Mouse (Mus musculus): Measurements from ENCODE around the gene Ooep. TPM values are rescaled to one million over a fixed set of nuclear protein-coding genes. Genes with fewer than 3 reads are reported as not detected.

The Ooep gene
- polyA plus RNA-seq (2021): not detected

- POLR2A ChIA-PET: no interaction called here
- H3K27me3 ChIP-seq: no peaks in the 10 kb centered on the region
- no peak for TF ChIP-seq CTCF (IDR thresholded peaks at IDR 0.05)
- no peak for DNase-seq (ENCODE audit: low read depth, low spot score)
- no peak for ATAC-seq
- in situ Hi-C loops (cut with MboI; ENCODE audit: low pct_unique_long_range_greater_than_20kb): no loop called here
- CTCF ChIA-PET: interaction anchor here (1.5 kb wide), 1 partner anchor 21 kb away, joined by 4 read pairs; no protein-coding TSS in a partner anchor
These were observed at the start of gene Ooep for GRCm38 (mm10) chr9:78378113-78378785. Gene Ooep, minus strand, starts transcription at chr9:78378725.

- no peak for TF ChIP-seq CTCF (IDR thresholded peaks at IDR 0.05)
- peaks cover 2% of the 10 kb centered on the region for H3K27me3 ChIP-seq
- no peak for ATAC-seq
- POLR2A ChIA-PET: no interaction called here
- CTCF ChIA-PET: no interaction called here
- DNase-seq (ENCODE audit: low read depth, low spot score): no peak
- in situ Hi-C loops (cut with MboI; ENCODE audit: low pct_unique_long_range_greater_than_20kb): no loop called here
These were observed 49.7 kb upstream of the Ooep start for GRCm38 (mm10) chr9:78428185-78428584.

GRCm38 (mm10) chr9:78427362-78427781 lies 48.8 kb upstream of the Ooep start:
- CTCF ChIA-PET: no interaction called here

GRCm38 (mm10) chr9:78401596-78401995 lies 23.1 kb upstream of the Ooep start:
- in situ Hi-C loops (cut with MboI; ENCODE audit: low pct_unique_long_range_greater_than_20kb): no loop called here
- no peak for TF ChIP-seq CTCF (IDR thresholded peaks at IDR 0.05)
- no peak for DNase-seq (ENCODE audit: low read depth, low spot score)
- ChIA-PET CTCF (no interaction called here), POLR2A (no interaction called here)
- ATAC-seq: no peak
- H3K27me3 ChIP-seq: peaks cover 16% of the 10 kb centered on the region

More at GRCm38 (mm10) chr9:78427362-78427781, 48.8 kb upstream of the Ooep start:
- peaks cover 8% of the 10 kb centered on the region for H3K27me3 ChIP-seq
- ATAC-seq: no peak
- POLR2A ChIA-PET: no interaction called here
- TF ChIP-seq CTCF (IDR thresholded peaks at IDR 0.05): no peak
- in situ Hi-C loops (cut with MboI; ENCODE audit: low pct_unique_long_range_greater_than_20kb): no loop called here
- DNase-seq (ENCODE audit: low read depth, low spot score): no peak

GRCm38 (mm10) chr9:78400570-78400969 lies 22.0 kb upstream of the Ooep start:
- in situ Hi-C loops (cut with MboI; ENCODE audit: low pct_unique_long_range_greater_than_20kb): no loop called here
- ATAC-seq (no peak), DNase-seq (ENCODE audit: low read depth, low spot score) (no peak)
- peaks cover 19% of the 10 kb centered on the region for H3K27me3 ChIP-seq
- no peak for TF ChIP-seq CTCF (IDR thresholded peaks at IDR 0.05)
- POLR2A ChIA-PET: no interaction called here
- CTCF ChIA-PET: no interaction called here

GRCm38 (mm10) chr9:78396517-78396916 lies 18.0 kb upstream of the Ooep start:
- in situ Hi-C loops (cut with MboI; ENCODE audit: low pct_unique_long_range_greater_than_20kb): no loop called here
- no peak for ATAC-seq
- DNase-seq (ENCODE audit: low read depth, low spot score): no peak
- TF ChIP-seq CTCF (IDR thresholded peaks at IDR 0.05): no peak
- CTCF ChIA-PET: interaction anchor here (0.7 kb wide), 1 partner anchor 10 kb away, joined by 3 read pairs; no protein-coding TSS in a partner anchor
- POLR2A ChIA-PET: no interaction called here
- peaks cover 35% of the 10 kb centered on the region for H3K27me3 ChIP-seq

GRCm38 (mm10) chr9:78395630-78396351 lies 17.3 kb upstream of the Ooep start, which contains the start of gene Ddx43:
Gene Ddx43, plus strand, starts transcription at chr9:78395777.
- POLR2A ChIA-PET: no interaction called here
- in situ Hi-C loops (cut with MboI; ENCODE audit: low pct_unique_long_range_greater_than_20kb): no loop called here
- peaks cover 39% of the 10 kb centered on the region for H3K27me3 ChIP-seq
- CTCF ChIA-PET: no interaction called here
- TF ChIP-seq CTCF (IDR thresholded peaks at IDR 0.05): no peak
- ATAC-seq (no peak), DNase-seq (ENCODE audit: low read depth, low spot score) (no peak)

- no peak for DNase-seq (ENCODE audit: low read depth, low spot score)
- no peak for TF ChIP-seq CTCF (IDR thresholded peaks at IDR 0.05)
- no peak for ATAC-seq
- ChIA-PET CTCF (no interaction called here), POLR2A (no interaction called here)
- in situ Hi-C loops (cut with MboI; ENCODE audit: low pct_unique_long_range_greater_than_20kb): no loop called here
- H3K27me3 ChIP-seq: peaks cover 39% of the 10 kb centered on the region
These were observed 16.7 kb upstream of the Ooep start for GRCm38 (mm10) chr9:78395244-78395629.

- POLR2A ChIA-PET: no interaction called here
- ATAC-seq: no peak
- in situ Hi-C loops (cut with MboI; ENCODE audit: low pct_unique_long_range_greater_than_20kb): no loop called here
- CTCF ChIA-PET: no interaction called here
- H3K27me3 ChIP-seq: peaks cover 39% of the 10 kb centered on the region
- no peak for DNase-seq (ENCODE audit: low read depth, low spot score)
- no peak for TF ChIP-seq CTCF (IDR thresholded peaks at IDR 0.05)
These were observed 16.1 kb upstream of the Ooep start for GRCm38 (mm10) chr9:78394602-78395001.

- no peak for TF ChIP-seq CTCF (IDR thresholded peaks at IDR 0.05)
- ATAC-seq (no peak), DNase-seq (ENCODE audit: low read depth, low spot score) (no peak)
- H3K27me3 ChIP-seq: peaks cover 31% of the 10 kb centered on the region
- in situ Hi-C loops (cut with MboI; ENCODE audit: low pct_unique_long_range_greater_than_20kb): no loop called here
- ChIA-PET CTCF (no interaction called here), POLR2A (no interaction called here)
These were observed 15.2 kb upstream of the Ooep start for GRCm38 (mm10) chr9:78393741-78394140.

GRCm38 (mm10) chr9:78389981-78390380 lies 11.5 kb upstream of the Ooep start:
- no peak for TF ChIP-seq CTCF (IDR thresholded peaks at IDR 0.05)
- in situ Hi-C loops (cut with MboI; ENCODE audit: low pct_unique_long_range_greater_than_20kb): loop anchor here (10.0 kb wide), 1 partner anchor 65 kb away; the partner anchor contains the start of gene Omt2b

More at GRCm38 (mm10) chr9:78389981-78390380, 11.5 kb upstream of the Ooep start:
- ATAC-seq (no peak), DNase-seq (ENCODE audit: low read depth, low spot score) (no peak)
- ChIA-PET CTCF (interaction anchor here (1.1 kb wide), 1 partner anchor 50 kb away, joined by 3 read pairs; no protein-coding TSS in a partner anchor), POLR2A (no interaction called here)
- H3K27me3 ChIP-seq: peaks cover 17% of the 10 kb centered on the region
